Mouse (Mus musculus): ENCODE measurements at regions not wholly inside any gene's neighbourhood (a gene's known extent, or its start where the extent isn't known, plus 50 kb on each side); places are given as distances from the start of the nearest gene placed in this dataset.

GRCm38 (mm10) chr15:88542567-88542966 is 57.5 kb upstream of the Zdhhc25 start:
- Histone ChIP-seq H3K36me3 (ENCODE audit: control insufficient read depth in 1 of 2, insufficient read depth in 2 of 2, low read length in 2 of 2) (no peaks in the 10 kb centered on the region), H3K4me3 (ENCODE audit: control insufficient read depth in 1 of 2, insufficient read depth in 1 of 2, low read depth in 2 of 2, low read length in 2 of 2) (no peak overlapping the region), H3K9ac (ENCODE audit: control insufficient read depth, low read depth, low read length, poor library complexity, severe bottlenecking) (no peak overlapping the region), H3K9me3 (replicated peaks; ENCODE audit: insufficient read depth, low read length) (no peaks in the 10 kb centered on the region), H3K27me3 (ENCODE audit: control insufficient read depth in 1 of 2, insufficient read depth in 2 of 2, low read length in 2 of 2) (no peaks in the 10 kb centered on the region), H3K4me1 (ENCODE audit: control insufficient read depth in 1 of 2, insufficient read depth in 2 of 2, low read length in 2 of 2) (no peaks in the 10 kb centered on the region), H3K27ac (ENCODE audit: control insufficient read depth, low read depth, low read length) (no peak overlapping the region), H3K79me2 (ENCODE audit: control insufficient read depth, insufficient read depth, low read length, poor library complexity) (no peaks in the 10 kb centered on the region)
- TF ChIP-seq MXI1 (IDR thresholded peaks at IDR 0.05; ENCODE audit: low read depth, low read length) = no peak
- no peak for TF ChIP-seq ZC3H11A (IDR thresholded peaks at IDR 0.05; ENCODE audit: low read depth, low read length)
- no peak for TF ChIP-seq ELF1 (IDR thresholded peaks at IDR 0.05; ENCODE audit: low read depth, low read length)
- TF ChIP-seq GATA1 (IDR thresholded peaks at IDR 0.05; ENCODE audit: low read depth, low read length) = no peak
- no peak for TF ChIP-seq MYC (IDR thresholded peaks at IDR 0.05; ENCODE audit: low read depth, low read length)
- TF ChIP-seq HCFC1 (IDR thresholded peaks at IDR 0.05; ENCODE audit: low read depth, low read length) = no peak
- DNase-seq (ENCODE audit: low read depth, low spot score) = no peak

GRCm38 (mm10) chr15:88544216-88544615 is 55.9 kb upstream of the Zdhhc25 start:
- no peaks in the 10 kb centered on the region for H3K36me3 ChIP-seq (ENCODE audit: control insufficient read depth in 1 of 2, insufficient read depth in 2 of 2, low read length in 2 of 2)
- DNase-seq (ENCODE audit: low read depth, low spot score) = no peak
- no peaks in the 10 kb centered on the region for H3K27me3 ChIP-seq (ENCODE audit: control insufficient read depth in 1 of 2, insufficient read depth in 2 of 2, low read length in 2 of 2)
- no peak overlapping the region for H3K27ac ChIP-seq (ENCODE audit: control insufficient read depth, low read depth, low read length)
- H3K79me2 ChIP-seq (ENCODE audit: control insufficient read depth, insufficient read depth, low read length, poor library complexity) = no peaks in the 10 kb centered on the region
- no peak overlapping the region for H3K4me3 ChIP-seq (ENCODE audit: control insufficient read depth in 1 of 2, insufficient read depth in 1 of 2, low read depth in 2 of 2, low read length in 2 of 2)
- no peak for TF ChIP-seq MYC (IDR thresholded peaks at IDR 0.05; ENCODE audit: low read depth, low read length)
- no peak for TF ChIP-seq JUND (IDR thresholded peaks at IDR 0.05; ENCODE audit: low read depth, low read length)
- no peak for TF ChIP-seq CHD1 (IDR thresholded peaks at IDR 0.05; ENCODE audit: low read depth, low read length)
- TF ChIP-seq MAX (IDR thresholded peaks at IDR 0.05; ENCODE audit: low read length) = no peak
- H3K4me1 ChIP-seq (ENCODE audit: control insufficient read depth in 1 of 2, insufficient read depth in 2 of 2, low read length in 2 of 2) = no peaks in the 10 kb centered on the region
- H3K9ac ChIP-seq (ENCODE audit: control insufficient read depth, low read depth, low read length, poor library complexity, severe bottlenecking) = no peak overlapping the region
- no peaks in the 10 kb centered on the region for H3K9me3 ChIP-seq (replicated peaks; ENCODE audit: insufficient read depth, low read length)

DNA sequence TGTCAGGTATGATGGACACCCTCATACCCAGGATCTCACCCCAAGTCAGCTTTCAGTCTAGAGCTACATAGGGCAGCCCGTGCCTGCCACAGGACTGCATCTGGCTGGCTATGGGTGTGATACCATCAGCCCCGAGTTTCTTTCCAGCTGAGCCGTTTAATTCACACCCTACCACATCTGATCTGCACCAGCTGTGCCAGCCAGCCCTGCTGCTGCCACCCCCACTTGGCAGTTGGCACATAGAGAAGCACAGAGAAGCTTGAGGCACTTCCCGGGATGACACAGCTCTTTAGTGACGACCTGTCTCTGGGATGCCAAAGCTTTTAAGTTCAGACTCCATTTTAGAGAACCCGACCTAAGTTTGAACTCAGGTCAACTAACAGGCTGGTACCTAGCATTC is 51.8 kb upstream of the Zdhhc25 start:
- Histone ChIP-seq H3K79me2 (ENCODE audit: control insufficient read depth, insufficient read depth, low read length, poor library complexity) (no peaks in the 10 kb centered on the region), H3K27me3 (ENCODE audit: control insufficient read depth in 1 of 2, insufficient read depth in 2 of 2, low read length in 2 of 2) (no peaks in the 10 kb centered on the region), H3K4me3 (ENCODE audit: control insufficient read depth in 1 of 2, insufficient read depth in 1 of 2, low read depth in 2 of 2, low read length in 2 of 2) (no peak overlapping the region), H3K9ac (ENCODE audit: control insufficient read depth, low read depth, low read length, poor library complexity, severe bottlenecking) (no peak overlapping the region), H3K9me3 (replicated peaks; ENCODE audit: insufficient read depth, low read length) (no peaks in the 10 kb centered on the region), H3K36me3 (ENCODE audit: control insufficient read depth in 1 of 2, insufficient read depth in 2 of 2, low read length in 2 of 2) (no peaks in the 10 kb centered on the region), H3K4me1 (ENCODE audit: control insufficient read depth in 1 of 2, insufficient read depth in 2 of 2, low read length in 2 of 2) (no peaks in the 10 kb centered on the region), H3K27ac (ENCODE audit: control insufficient read depth, low read depth, low read length) (no peak overlapping the region)
- TF ChIP-seq SIN3A (IDR thresholded peaks at IDR 0.05; ENCODE audit: low read length) = no peak
- TF ChIP-seq KAT2A (conservative IDR thresholded peaks at IDR 0.05; ENCODE audit: low read depth, low read length) = no peak
- no peak for TF ChIP-seq RAD21 (IDR thresholded peaks at IDR 0.05; ENCODE audit: low read depth, low read length)
- no peak for TF ChIP-seq BHLHE40 (IDR thresholded peaks at IDR 0.05; ENCODE audit: borderline replicate concordance, low read depth, low read length)
- TF ChIP-seq TAL1 (IDR thresholded peaks at IDR 0.05; ENCODE audit: low read length) = no peak
- no peak for TF ChIP-seq NELFE (IDR thresholded peaks at IDR 0.05; ENCODE audit: low read depth, low read length)
- TF ChIP-seq MXI1 (IDR thresholded peaks at IDR 0.05; ENCODE audit: low read depth, low read length) = no peak
- TF ChIP-seq USF1 (IDR thresholded peaks at IDR 0.05; ENCODE audit: low read depth, low read length) = no peak
- TF ChIP-seq NRF1 (IDR thresholded peaks at IDR 0.05; ENCODE audit: insufficient read depth, low read depth, low read length, poor library complexity, severe bottlenecking) = no peak
- no peak for TF ChIP-seq GABPA (IDR thresholded peaks at IDR 0.05; ENCODE audit: low read depth, low read length)
- TF ChIP-seq MYB (IDR thresholded peaks at IDR 0.05; ENCODE audit: low read depth, low read length) = no peak
- DNase-seq (ENCODE audit: low read depth, low spot score) = no peak
